Mouse (Mus musculus) testis, adult 2 months (tissue): ENCODE measurements around the gene Leng1.

Experiments used
- CTCF ChIP-seq: fragments of 200-500 bp; IDR thresholded peaks from 2 replicates; pipeline ENCODE4 v1.5.1; 2012; ENCODE audit warnings: low read depth, mild to moderate bottlenecking, inconsistent platforms, low read length, moderate library complexity; ENCODE audit not compliant: control insufficient read depth, insufficient read depth, insufficient replicate concordance
- POLR2A ChIP-seq: fragments of 200-500 bp; IDR thresholded peaks from 2 replicates; pipeline ENCODE4 v1.6.1; 2012; ENCODE audit warnings: low read depth, mild to moderate bottlenecking, inconsistent platforms, low read length, moderate library complexity; ENCODE audit not compliant: control insufficient read depth

- TF ChIP-seq POLR2A (no peak), CTCF (no peak)
These were observed 40.3 kb upstream of the Leng1 start for GRCm38 (mm10) chr7:3705911-3706310.
